Mouse (Mus musculus): ENCODE measurements around the gene Pik3cd.

The Pik3cd gene

GRCm38 (mm10) chr4:149604518-149604917 lies 97.9 kb downstream of the Pik3cd start:
- peak in 1 of 2 experiments; percentile 14 for DNase-seq

GRCm38 (mm10) chr4:149603860-149604259 lies 98.5 kb downstream of the Pik3cd start:
- DNase-seq: no peak

GRCm38 (mm10) chr4:149602236-149602635 lies 100.1 kb downstream of the Pik3cd start:
- DNase-seq: no peak

- no peak for DNase-seq
Measured at GRCm38 (mm10) chr4:149601484-149601883, 100.9 kb downstream of the Pik3cd start.

GRCm38 (mm10) chr4:149600130-149600529 lies 102.2 kb downstream of the Pik3cd start:
- DNase-seq: no peak

- no peak for DNase-seq
Measured at GRCm38 (mm10) chr4:149599549-149599948, 102.8 kb downstream of the Pik3cd start.
